Mouse (Mus musculus): ENCODE data around the gene Cdyl2. TPM values are rescaled to one million over a fixed set of nuclear protein-coding genes. Genes with fewer than 3 reads are reported as not detected.

The Cdyl2 gene
- polyA plus RNA-seq, 1 experiment from 2014 or later = 9.3 TPM

GRCm38 (mm10) chr8:116618797-116619196, 114.0 kb downstream of the Cdyl2 start:
- Histone ChIP-seq H3K27ac (no peak overlapping the region), H3K4me3 (replicated peaks) (no peak overlapping the region), H3K36me3 (0 out of 2 replicates have a peak, but pooled peaks cover 4% of the 10 kb centered on the region), H3K4me1 (no peaks in the 10 kb centered on the region), H3K4me2 (no peak overlapping the region), H3K9ac (no peak overlapping the region), H3K9me3 (replicated peaks) (no peaks in the 10 kb centered on the region), H3K27me3 (no peaks in the 10 kb centered on the region)
- ATAC-seq (replicated peaks; ENCODE audit: low FRiP score) = no peak
- WGBS = 88% methylated on average over 10 of the region's 10 CpGs

GRCm38 (mm10) chr8:116617891-116618290, 114.9 kb downstream of the Cdyl2 start:
- Histone ChIP-seq H3K4me1 (no peaks in the 10 kb centered on the region), H3K9me3 (replicated peaks) (no peaks in the 10 kb centered on the region), H3K9ac (no peak overlapping the region), H3K27me3 (no peaks in the 10 kb centered on the region), H3K4me2 (no peak overlapping the region), H3K4me3 (replicated peaks) (no peak overlapping the region), H3K27ac (no peak overlapping the region), H3K36me3 (no peaks in the 10 kb centered on the region)
- no peak for ATAC-seq (replicated peaks; ENCODE audit: low FRiP score)
- 82% methylated on average over 4 of the region's 4 CpGs for WGBS

- Histone ChIP-seq H3K9ac (no peak overlapping the region), H3K4me3 (replicated peaks) (no peak overlapping the region), H3K4me1 (no peaks in the 10 kb centered on the region), H3K27me3 (no peaks in the 10 kb centered on the region), H3K4me2 (no peak overlapping the region), H3K36me3 (no peaks in the 10 kb centered on the region), H3K27ac (no peak overlapping the region), H3K9me3 (replicated peaks) (no peaks in the 10 kb centered on the region)
- ATAC-seq (replicated peaks; ENCODE audit: low FRiP score) = no peak
These were observed 116.4 kb downstream of the Cdyl2 start for GRCm38 (mm10) chr8:116616369-116616768.

DNA sequence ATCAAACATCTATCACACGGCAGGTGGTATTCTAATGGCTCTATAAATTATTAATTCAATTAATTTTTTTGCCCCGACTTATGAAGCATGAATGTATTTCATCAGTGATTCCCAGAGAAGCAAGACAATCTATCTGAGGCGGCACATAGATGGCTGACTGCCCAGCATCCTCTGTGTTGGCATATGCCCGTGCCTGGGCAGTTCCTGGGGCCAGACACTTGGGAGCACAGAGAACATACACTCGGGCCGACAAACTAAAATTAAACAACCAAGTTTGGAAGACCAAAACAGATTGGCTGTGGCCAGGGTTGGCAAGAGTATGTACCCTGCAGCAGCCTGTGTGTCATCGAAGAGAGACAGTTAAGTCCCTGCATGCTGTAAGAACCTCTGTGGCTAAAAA, 117.9 kb downstream of the Cdyl2 start:
- WGBS = 90% methylated on average over 7 of the region's 7 CpGs
- Histone ChIP-seq H3K9ac (no peak overlapping the region), H3K9me3 (replicated peaks) (no peaks in the 10 kb centered on the region), H3K4me1 (no peaks in the 10 kb centered on the region), H3K4me2 (no peak overlapping the region), H3K4me3 (replicated peaks) (no peak overlapping the region), H3K27ac (no peak overlapping the region), H3K36me3 (no peaks in the 10 kb centered on the region), H3K27me3 (no peaks in the 10 kb centered on the region)
- ATAC-seq (replicated peaks; ENCODE audit: low FRiP score) = no peak

GRCm38 (mm10) chr8:116606171-116606570, 126.6 kb downstream of the Cdyl2 start:
- Histone ChIP-seq H3K27ac (no peak overlapping the region), H3K9ac (no peak overlapping the region), H3K36me3 (no peaks in the 10 kb centered on the region), H3K27me3 (no peaks in the 10 kb centered on the region), H3K4me2 (no peak overlapping the region), H3K4me3 (replicated peaks) (no peak overlapping the region), H3K9me3 (replicated peaks) (0 out of 2 replicates have a peak, but pooled peaks cover 4% of the 10 kb centered on the region), H3K4me1 (peaks cover 10% of the 10 kb centered on the region; the same call in 1 of the 2 replicates)
- ATAC-seq (replicated peaks; ENCODE audit: low FRiP score) = no peak
- 44% methylated on average over 13 of the region's 13 CpGs for WGBS

GRCm38 (mm10) chr8:116602806-116603205, 130.0 kb downstream of the Cdyl2 start:
- no peak for ATAC-seq (replicated peaks; ENCODE audit: low FRiP score)
- WGBS = 87% methylated on average over 4 of the region's 4 CpGs
- H3K36me3 ChIP-seq = no peaks in the 10 kb centered on the region
- H3K27ac ChIP-seq = no peak overlapping the region
- H3K27me3 ChIP-seq = no peaks in the 10 kb centered on the region
- H3K4me2 ChIP-seq = no peak overlapping the region
- H3K9ac ChIP-seq = no peak overlapping the region
- 0 out of 2 replicates have a peak, but pooled peaks cover 4% of the 10 kb centered on the region for H3K9me3 ChIP-seq (replicated peaks)
- no peak overlapping the region for H3K4me3 ChIP-seq (replicated peaks)
- H3K4me1 ChIP-seq = no peaks in the 10 kb centered on the region

DNA sequence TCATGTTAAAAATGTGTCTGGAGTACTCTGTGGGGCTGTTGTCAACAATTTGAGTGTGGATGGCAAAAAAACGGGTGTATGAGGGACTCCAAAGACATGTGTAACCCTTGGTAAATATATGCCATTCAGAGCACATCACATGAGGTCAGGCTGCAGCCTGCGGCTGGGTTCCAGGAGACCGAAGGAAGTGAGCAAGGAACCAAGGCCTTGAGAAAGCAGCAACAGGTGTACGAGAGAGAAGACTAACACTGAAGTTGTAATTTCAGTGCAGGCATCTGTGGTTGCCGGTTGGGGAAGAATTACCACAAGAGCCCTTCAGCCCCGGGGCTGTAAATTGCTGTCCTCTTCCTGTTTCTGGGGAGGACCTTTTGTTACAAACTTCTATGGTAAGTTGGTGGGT, 133.1 kb downstream of the Cdyl2 start:
- H3K9me3 ChIP-seq (replicated peaks) = 0 out of 2 replicates have a peak, but pooled peaks cover 4% of the 10 kb centered on the region
- no peaks in the 10 kb centered on the region for H3K27me3 ChIP-seq
- ATAC-seq (replicated peaks; ENCODE audit: low FRiP score) = no peak
- no peak overlapping the region for H3K9ac ChIP-seq
- 71% methylated on average over 6 of the region's 6 CpGs for WGBS
- H3K27ac ChIP-seq = no peak overlapping the region
- H3K4me3 ChIP-seq (replicated peaks) = no peak overlapping the region
- H3K36me3 ChIP-seq = no peaks in the 10 kb centered on the region
- no peaks in the 10 kb centered on the region for H3K4me1 ChIP-seq
- H3K4me2 ChIP-seq = no peak overlapping the region

- Histone ChIP-seq H3K36me3 (no peaks in the 10 kb centered on the region), H3K4me2 (no peak overlapping the region), H3K27ac (no peak overlapping the region), H3K27me3 (no peaks in the 10 kb centered on the region), H3K4me3 (replicated peaks) (no peak overlapping the region), H3K4me1 (no peaks in the 10 kb centered on the region), H3K9me3 (replicated peaks) (no peaks in the 10 kb centered on the region), H3K9ac (no peak overlapping the region)
- WGBS = 76% methylated on average over 10 of the region's 10 CpGs
- ATAC-seq (replicated peaks; ENCODE audit: low FRiP score) = no peak
These were observed 141.6 kb downstream of the Cdyl2 start for GRCm38 (mm10) chr8:116591226-116591625.

DNA sequence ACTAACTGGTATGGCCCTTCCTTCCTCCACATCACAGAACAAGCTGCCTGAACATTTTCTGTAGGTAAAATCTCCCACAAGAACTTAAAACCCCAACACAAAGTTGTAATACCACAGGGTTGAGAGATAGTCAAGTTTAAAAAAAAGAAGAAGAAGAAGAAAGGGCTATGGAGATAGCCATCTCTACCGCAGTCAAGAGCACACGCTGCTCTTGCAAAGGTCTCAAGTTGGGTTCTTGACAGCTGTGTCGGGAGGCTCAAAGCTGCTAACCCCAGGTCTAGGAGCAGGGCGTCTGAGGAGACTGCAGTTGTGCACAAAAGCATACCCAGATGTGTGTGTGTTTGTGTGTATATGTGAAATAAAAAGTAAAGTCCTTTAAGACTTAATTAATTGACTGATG, 142.2 kb downstream of the Cdyl2 start:
- WGBS = 81% methylated on average over 4 of the region's 4 CpGs
- H3K36me3 ChIP-seq = no peaks in the 10 kb centered on the region
- no peak overlapping the region for H3K27ac ChIP-seq
- H3K9me3 ChIP-seq (replicated peaks) = no peaks in the 10 kb centered on the region
- H3K4me2 ChIP-seq = no peak overlapping the region
- ATAC-seq (replicated peaks; ENCODE audit: low FRiP score) = no peak
- no peak overlapping the region for H3K9ac ChIP-seq
- H3K4me1 ChIP-seq = no peaks in the 10 kb centered on the region
- no peaks in the 10 kb centered on the region for H3K27me3 ChIP-seq
- no peak overlapping the region for H3K4me3 ChIP-seq (replicated peaks)

DNA sequence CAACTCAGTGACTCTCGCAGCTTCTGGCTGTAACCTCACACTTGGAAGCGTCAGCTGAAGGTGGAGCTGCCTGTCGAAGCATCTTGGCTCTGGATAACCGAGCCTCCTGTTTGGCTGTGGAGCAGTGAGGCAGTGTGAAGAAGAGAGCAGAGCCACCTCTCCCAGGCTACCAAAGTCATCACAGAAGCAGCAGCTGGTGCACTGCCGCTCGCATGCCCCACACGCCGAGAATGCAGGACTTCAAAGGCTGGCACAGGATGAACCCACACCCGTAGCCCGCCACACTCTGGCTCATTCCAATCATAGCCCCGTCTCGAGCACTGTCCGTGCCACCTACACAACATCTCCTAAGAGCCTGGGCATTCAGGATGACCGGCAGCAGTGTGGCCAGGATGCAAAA, 142.7 kb downstream of the Cdyl2 start:
- H3K9ac ChIP-seq = no peak overlapping the region
- no peaks in the 10 kb centered on the region for H3K36me3 ChIP-seq
- 80% methylated on average over 14 of the region's 14 CpGs for WGBS
- H3K4me1 ChIP-seq = no peaks in the 10 kb centered on the region
- no peak overlapping the region for H3K4me2 ChIP-seq
- H3K9me3 ChIP-seq (replicated peaks) = no peaks in the 10 kb centered on the region
- H3K27ac ChIP-seq = no peak overlapping the region
- no peak for ATAC-seq (replicated peaks; ENCODE audit: low FRiP score)
- H3K4me3 ChIP-seq (replicated peaks) = no peak overlapping the region
- H3K27me3 ChIP-seq = no peaks in the 10 kb centered on the region

- no peaks in the 10 kb centered on the region for H3K4me1 ChIP-seq
- WGBS = 81% methylated on average over 19 of the region's 19 CpGs
- no peak for ATAC-seq (replicated peaks; ENCODE audit: low FRiP score)
- no peak overlapping the region for H3K4me2 ChIP-seq
- no peaks in the 10 kb centered on the region for H3K27me3 ChIP-seq
- no peak overlapping the region for H3K4me3 ChIP-seq (replicated peaks)
- 0 out of 2 replicates have a peak, but pooled peaks cover 3% of the 10 kb centered on the region for H3K36me3 ChIP-seq
- no peaks in the 10 kb centered on the region for H3K9me3 ChIP-seq (replicated peaks)
- H3K27ac ChIP-seq = no peak overlapping the region
- H3K9ac ChIP-seq = no peak overlapping the region
These were observed 144.9 kb downstream of the Cdyl2 start for GRCm38 (mm10) chr8:116587616-116588468.

DNA sequence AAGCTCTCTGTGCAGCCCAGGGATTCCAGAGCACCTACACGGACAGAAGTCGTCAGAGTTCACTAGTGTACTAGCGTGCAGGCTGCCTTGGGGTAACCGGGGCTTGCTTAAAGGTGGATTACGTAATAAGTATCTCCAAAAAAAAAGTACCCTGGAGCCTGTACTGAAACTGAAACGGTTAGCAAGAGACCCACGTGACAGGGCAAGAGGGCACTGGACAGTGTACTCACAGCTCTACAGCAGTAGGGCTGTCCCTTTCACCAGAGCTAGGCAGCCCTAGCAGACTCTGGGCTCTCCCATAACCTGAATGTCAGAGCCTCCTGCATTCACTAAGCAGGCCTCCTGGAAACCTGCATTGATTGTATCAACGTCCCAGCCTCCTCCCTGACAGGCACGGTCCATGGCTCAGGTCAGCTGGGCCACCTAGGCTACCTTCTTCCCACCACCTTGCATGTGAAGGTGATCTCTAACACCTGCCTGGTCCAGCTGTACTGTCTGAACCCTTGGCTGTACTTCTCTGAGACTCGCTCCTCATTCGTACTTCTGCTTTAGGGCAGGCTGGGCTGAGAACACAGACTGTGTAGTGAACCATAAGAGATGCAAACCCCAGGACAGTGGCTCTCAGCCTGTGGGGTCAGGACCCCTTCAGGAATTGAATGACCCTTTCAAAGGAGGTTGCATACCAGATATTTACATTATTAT, 151.3 kb downstream of the Cdyl2 start:
- H3K4me2 ChIP-seq = no peak overlapping the region
- WGBS = 81% methylated on average over 11 of the region's 11 CpGs
- H3K4me1 ChIP-seq = peaks cover 2% of the 10 kb centered on the region; the same call in 1 of the 2 replicates
- 0 out of 2 replicates have a peak, but pooled peaks cover 11% of the 10 kb centered on the region for H3K36me3 ChIP-seq
- H3K27me3 ChIP-seq = no peaks in the 10 kb centered on the region
- H3K9me3 ChIP-seq (replicated peaks) = no peaks in the 10 kb centered on the region
- ATAC-seq (replicated peaks; ENCODE audit: low FRiP score) = no peak
- no peak overlapping the region for H3K27ac ChIP-seq
- H3K4me3 ChIP-seq (replicated peaks) = no peak overlapping the region
- H3K9ac ChIP-seq = no peak overlapping the region
